Comparison of ENCODE assay signal across 9 mouse cellular contexts in genomic region chr1:164796471-164796870, GRCm38 (mm10). TPM values are rescaled to one million over a fixed set of nuclear protein-coding genes. Genes with fewer than 3 reads are reported as not detected.
DNase-seq lines count a peak whose midpoint lies in the region; ATAC-seq lines count a peak whose summit lies in the region.
"Had no signal": no experiment of that assay in that cellular context is flagged by ENCODE, and none has a peak within 500 bp of the region (broad histone marks: within the 10 kb centered on the region; RNA-seq: fewer than 3 reads in every experiment).

Gene Dpt, plus strand, starts transcription at chr1:164796644.

- no peak within 1 kb of the TSS for H3K4me2 ChIP-seq in kidney, embryonic 16.5 days (replicated peaks; ENCODE audit: low read depth, low read length)
- H3K4me2 ChIP-seq in stomach, embryonic 14.5 days (replicated peaks; ENCODE audit: low read depth, low read length), result no peak within 1 kb of the TSS
- H3K4me2 ChIP-seq: liver, embryonic 13.5 days had no signal

- no peaks in the 10 kb centered on the region for H3K27me3 ChIP-seq in kidney, embryonic 16.5 days (ENCODE audit: insufficient read depth, low read length)
- no peaks in the 10 kb centered on the region for H3K27me3 ChIP-seq in stomach, embryonic 14.5 days (ENCODE audit: control insufficient read depth, insufficient read depth, low read length)
- H3K27me3 ChIP-seq: liver, embryonic 13.5 days had no signal

- peak; percentile 20 for DNase-seq in kidney, adult 9 months
- peak; percentile 55 to 67 for DNase-seq in kidney, postnatal 4 days
- no peak for DNase-seq in right cerebral cortex, postnatal 36 days (ENCODE audit: low spot score in 2 of 2)
- DNase-seq in thymus, postnatal 10 days (ENCODE audit: low spot score in 2 of 2), result no peak
- no peak for DNase-seq in left cerebral cortex, postnatal 25 days (ENCODE audit: low spot score in 2 of 2)
- DNase-seq: liver, embryonic 13.5 days had no signal

- intact Hi-C loops in left cerebral cortex, postnatal 25 days (cut with DNase I), result no loop called here

- H3K4me1 ChIP-seq in kidney, embryonic 16.5 days (ENCODE audit: insufficient read depth, low read length), result no peaks in the 10 kb centered on the region
- no peaks in the 10 kb centered on the region for H3K4me1 ChIP-seq in stomach, embryonic 14.5 days (ENCODE audit: control insufficient read depth, insufficient read depth, low read length)
- H3K4me1 ChIP-seq: liver, embryonic 13.5 days had no signal

- H3K4me3 ChIP-seq in kidney, embryonic 16.5 days (ENCODE audit: low read length), result no peak within 1 kb of the TSS
- H3K4me3 ChIP-seq in stomach, embryonic 14.5 days (ENCODE audit: low read depth, low read length), result no peak within 1 kb of the TSS
- H3K4me3 ChIP-seq: liver, embryonic 13.5 days had no signal

- ATAC-seq in kidney, embryonic 16.5 days (ENCODE audit: low FRiP score, low TSS enrichment), result no peak
- 0 out of 2 replicates have a peak, but pooled peaks have one; percentile 30 for ATAC-seq in erythroid progenitor cell, adult 5-6 weeks (replicated peaks; ENCODE audit: low FRiP score, poor library complexity, severe bottlenecking)
- ATAC-seq in stomach, embryonic 14.5 days (ENCODE audit: insufficient number of reproducible peaks, insufficient read depth, low FRiP score, low read depth), result no peak

- H3K9me3 ChIP-seq in kidney, embryonic 16.5 days (ENCODE audit: low read length), result no peaks in the 10 kb centered on the region
- H3K9me3 ChIP-seq in stomach, embryonic 14.5 days (ENCODE audit: control insufficient read depth, low read depth, low read length), result no peaks in the 10 kb centered on the region
- H3K9me3 ChIP-seq: liver, embryonic 13.5 days had no signal

- no peak within 1 kb of the TSS for H3K27ac ChIP-seq in kidney, embryonic 16.5 days (ENCODE audit: low read length)
- H3K27ac ChIP-seq in stomach, embryonic 14.5 days (ENCODE audit: low read length), result no peak within 1 kb of the TSS
- H3K27ac ChIP-seq: liver, embryonic 13.5 days had no signal

- 80% methylated on average over 8 of the region's 8 CpGs for WGBS in kidney, embryonic 16.5 days
- WGBS in stomach, embryonic 14.5 days, result 71% methylated on average over 8 of the region's 8 CpGs

- no peaks in the 10 kb centered on the region for H3K36me3 ChIP-seq in kidney, embryonic 16.5 days (ENCODE audit: insufficient read depth, low read length)
- H3K36me3 ChIP-seq in stomach, embryonic 14.5 days (ENCODE audit: control insufficient read depth, insufficient read depth, low read length), result no peaks in the 10 kb centered on the region
- H3K36me3 ChIP-seq: liver, embryonic 13.5 days had no signal

- H3K9ac ChIP-seq in kidney, embryonic 16.5 days (replicated peaks; ENCODE audit: low read length), result no peak within 1 kb of the TSS
- H3K9ac ChIP-seq in stomach, embryonic 14.5 days (replicated peaks; ENCODE audit: low read depth, low read length), result no peak within 1 kb of the TSS
- H3K9ac ChIP-seq: liver, embryonic 13.5 days had no signal

RNA-seq across cellular contexts. Expression of gene Dpt, which starts in this region (rescaled TPM):
- 3.5 and 6.0 TPM in 2 replicates for polyA plus RNA-seq in kidney, embryonic 16.5 days (2015; fragmentation: Nextera tagmentation; extraction: Ambion mirVana)
- total RNA-seq in erythroid progenitor cell, adult 5-6 weeks (2015; ENCODE audit: low replicate concordance), result not detected in 2 replicates
- not detected in 2 replicates for total RNA-seq in erythroid progenitor cell, adult 5-6 weeks (2017; ENCODE audit: low replicate concordance)
- 12.6 and 15.1 TPM in 2 replicates for polyA plus RNA-seq in stomach, embryonic 14.5 days (2014; fragmentation: Nextera tagmentation; extraction: Ambion mirVana)
- under 1 TPM; 0.34 to 0.62 TPM for total RNA-seq in left cerebral cortex, postnatal 25 days (2021)

Comparison
In these comparisons a context has a peak if more than half of its experiments do, and no peak if none do; other contexts are left out.
1. Peak in ATAC-seq in erythroid progenitor cell, adult 5-6 weeks; RNA of the gene not detected or under 1 TPM.
2. DNase-seq: peak in kidney, adult 9 months (single experiment) and kidney, postnatal 4 days (2 of 2); none in right cerebral cortex, postnatal 36 days (0 of 2), thymus, postnatal 10 days (0 of 2) and left cerebral cortex, postnatal 25 days (0 of 2).